Comparison of ENCODE assay signal across 17 mouse cellular contexts in the genomic region with DNA sequence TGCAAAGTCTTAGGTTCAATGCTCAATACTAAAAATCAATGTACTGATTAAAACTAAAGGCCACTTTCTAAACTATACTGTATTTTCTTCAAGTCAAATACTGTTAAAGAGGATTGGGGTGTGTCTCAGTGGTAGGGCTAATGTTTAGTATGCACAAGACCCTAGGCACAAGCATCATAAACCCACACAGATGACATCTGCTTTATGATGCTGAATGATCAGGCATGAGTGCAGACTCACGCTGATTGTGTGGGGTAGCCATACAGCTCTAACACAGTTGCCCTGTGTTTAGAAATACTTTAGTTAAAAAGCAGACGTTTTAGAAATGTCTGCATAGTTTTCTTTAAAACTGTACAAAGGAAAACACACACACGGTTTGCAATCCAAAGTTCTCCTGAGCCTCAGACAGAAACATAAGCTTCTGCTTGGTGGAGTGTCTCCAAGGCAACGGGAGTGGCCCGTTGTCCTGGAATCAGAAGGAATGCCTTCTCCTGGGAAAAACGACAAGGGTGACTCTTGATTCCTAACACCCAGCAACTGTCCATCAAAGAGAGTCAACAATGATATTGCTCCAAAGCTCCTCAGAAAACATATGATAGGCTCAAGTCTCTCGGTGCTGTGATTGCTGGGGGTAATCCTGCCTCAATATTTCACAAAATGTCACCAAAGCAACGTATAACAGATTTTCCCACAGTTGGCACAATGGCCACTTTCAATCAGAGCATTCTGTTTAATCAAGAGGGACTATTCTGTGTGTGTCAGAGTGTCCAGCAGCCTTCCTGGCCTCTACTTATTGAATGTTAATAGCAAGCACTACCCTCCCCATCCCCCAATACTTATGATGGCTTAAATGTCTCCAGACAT.
DNase-seq lines count a peak whose midpoint lies in the region; ATAC-seq and TF ChIP-seq lines count a peak whose summit lies in the region.
"Had no signal": no experiment of that assay in that cellular context is flagged by ENCODE, and none has a peak within 500 bp of the region (broad histone marks: within the 10 kb centered on the region; RNA-seq: fewer than 3 reads in every experiment).

No protein-coding gene starts in this region.

- no peak overlapping the region for H3K4me2 ChIP-seq in neural tube, embryonic 13.5 days
- no peak overlapping the region for H3K4me2 ChIP-seq in liver, embryonic 11.5 days
- H3K4me2 ChIP-seq: limb, embryonic 13.5 days; stomach, embryonic 15.5 days had no signal

- H3K27ac ChIP-seq in layer of hippocampus, adult 2 months: peak overlapping the region; percentile 54; the same call in 1 of the 2 replicates
- peak overlapping the region; percentile 82 for H3K27ac ChIP-seq in hindbrain, embryonic 10.5 days
- peak overlapping the region; percentile 82 for H3K27ac ChIP-seq in midbrain, embryonic 10.5 days (replicated peaks)
- peak overlapping the region; percentile 28 for H3K27ac ChIP-seq in neural tube, embryonic 13.5 days (replicated peaks)
- no peak overlapping the region for H3K27ac ChIP-seq in liver, embryonic 11.5 days (ENCODE audit: low read depth, low read length)
- H3K27ac ChIP-seq: left cerebral cortex, adult 2 months; limb, embryonic 13.5 days; macrophage; stomach, embryonic 15.5 days had no signal

- H3K4me1 ChIP-seq in hindbrain, embryonic 10.5 days (replicated peaks): peaks cover 34% of the 10 kb centered on the region
- peaks cover 38% of the 10 kb centered on the region for H3K4me1 ChIP-seq in midbrain, embryonic 10.5 days
- H3K4me1 ChIP-seq in neural tube, embryonic 13.5 days (replicated peaks): peaks cover 13% of the 10 kb centered on the region
- no peaks in the 10 kb centered on the region for H3K4me1 ChIP-seq in liver, embryonic 11.5 days (replicated peaks; ENCODE audit: control insufficient read depth, insufficient read depth, low read length)
- H3K4me1 ChIP-seq: stomach, embryonic 15.5 days had no signal

- ATAC-seq in neural tube, embryonic 13.5 days (ENCODE audit: low read depth): no peak
- no peak for ATAC-seq in liver, embryonic 11.5 days (replicated peaks; ENCODE audit: low FRiP score)
- no peak for ATAC-seq in cerebellum, adult (ENCODE audit: insufficient number of reproducible peaks, low FRiP score, low TSS enrichment)
- ATAC-seq: liver, postnatal 0 days had no signal

- H3K36me3 ChIP-seq in hindbrain, embryonic 10.5 days: no peaks in the 10 kb centered on the region
- H3K36me3 ChIP-seq in midbrain, embryonic 10.5 days: no peaks in the 10 kb centered on the region
- no peaks in the 10 kb centered on the region for H3K36me3 ChIP-seq in neural tube, embryonic 13.5 days
- no peaks in the 10 kb centered on the region for H3K36me3 ChIP-seq in liver, embryonic 11.5 days (ENCODE audit: control insufficient read depth, insufficient read depth, low read length)
- H3K36me3 ChIP-seq: limb, embryonic 13.5 days; stomach, embryonic 15.5 days had no signal

- no peak for DNase-seq in layer of hippocampus, adult 2 months (ENCODE audit: low spot score in 2 of 2)
- DNase-seq in layer of hippocampus, postnatal 10 days (ENCODE audit: low spot score in 2 of 2): no peak
- DNase-seq in hindbrain, embryonic 10.5 days (ENCODE audit: low spot score): peak; percentile 71
- peak; percentile 73 for DNase-seq in midbrain, embryonic 10.5 days (ENCODE audit: low spot score)
- no peak for DNase-seq in liver, embryonic 11.5 days (ENCODE audit: low spot score)
- DNase-seq in Muller cell, postnatal 12 days (ENCODE audit: inconsistent ontology term): no peak
- DNase-seq: adrenal gland, postnatal 10 days; cerebellum, postnatal 10 days; heart, adult 11 months; kidney, adult 9 months; liver, postnatal 0 days had no signal

- no peaks in the 10 kb centered on the region for H3K9me3 ChIP-seq in hindbrain, embryonic 10.5 days
- no peaks in the 10 kb centered on the region for H3K9me3 ChIP-seq in midbrain, embryonic 10.5 days (replicated peaks)
- H3K9me3 ChIP-seq in neural tube, embryonic 13.5 days: no peaks in the 10 kb centered on the region
- no peaks in the 10 kb centered on the region for H3K9me3 ChIP-seq in liver, embryonic 11.5 days (ENCODE audit: control insufficient read depth, low read length)
- H3K9me3 ChIP-seq: limb, embryonic 13.5 days; stomach, embryonic 15.5 days had no signal

- no peak overlapping the region for H3K9ac ChIP-seq in neural tube, embryonic 13.5 days
- H3K9ac ChIP-seq in liver, embryonic 11.5 days (ENCODE audit: low read depth, low read length): no peak overlapping the region
- H3K9ac ChIP-seq: limb, embryonic 13.5 days; liver, postnatal 0 days; stomach, embryonic 15.5 days had no signal

- WGBS in hindbrain, embryonic 10.5 days: 29% methylated on average over 8 of the region's 8 CpGs
- 29% methylated on average over 8 of the region's 8 CpGs for WGBS in midbrain, embryonic 10.5 days
- 19% methylated on average over 8 of the region's 8 CpGs for WGBS in neural tube, embryonic 13.5 days
- WGBS in liver, embryonic 11.5 days: 72% methylated on average over 8 of the region's 8 CpGs

- no peak for TF ChIP-seq CTCF in layer of hippocampus, adult 2 months (conservative IDR thresholded peaks at IDR 0.05)

- no peak overlapping the region for H3K4me3 ChIP-seq in layer of hippocampus, adult 2 months
- H3K4me3 ChIP-seq in hindbrain, embryonic 10.5 days: no peak overlapping the region
- H3K4me3 ChIP-seq in midbrain, embryonic 10.5 days: no peak overlapping the region
- H3K4me3 ChIP-seq in neural tube, embryonic 13.5 days: no peak overlapping the region
- H3K4me3 ChIP-seq in liver, embryonic 11.5 days (ENCODE audit: low read depth, low read length): no peak overlapping the region
- H3K4me3 ChIP-seq: left cerebral cortex, adult 2 months; limb, embryonic 13.5 days; stomach, embryonic 15.5 days had no signal

- no peaks in the 10 kb centered on the region for H3K27me3 ChIP-seq in hindbrain, embryonic 10.5 days (ENCODE audit: insufficient read depth, poor library complexity, severe bottlenecking)
- H3K27me3 ChIP-seq in midbrain, embryonic 10.5 days (ENCODE audit: low read depth, poor library complexity, severe bottlenecking): no peaks in the 10 kb centered on the region
- no peaks in the 10 kb centered on the region for H3K27me3 ChIP-seq in neural tube, embryonic 13.5 days
- H3K27me3 ChIP-seq in liver, embryonic 11.5 days (replicated peaks; ENCODE audit: control insufficient read depth, insufficient read depth, low read length): no peaks in the 10 kb centered on the region
- H3K27me3 ChIP-seq: limb, embryonic 13.5 days; stomach, embryonic 15.5 days had no signal

Comparison
In these comparisons a context has a peak if more than half of its experiments do, and no peak if none do; other contexts are left out.
1. DNase-seq: peak in hindbrain, embryonic 10.5 days (single experiment) and midbrain, embryonic 10.5 days (single experiment); none in layer of hippocampus, adult 2 months (0 of 2), layer of hippocampus, postnatal 10 days (0 of 2), liver, embryonic 11.5 days (single experiment) and Muller cell, postnatal 12 days (single experiment).